Mouse (Mus musculus) cortical plate, adult 2 months (tissue): ENCODE data around the gene Unk. TPM values are rescaled to one million over a fixed set of nuclear protein-coding genes. Genes with fewer than 3 reads are reported as not detected.
A peak's percentile ranks its signal among the peaks of the same experiment; 100 is the strongest.

Source experiments
- H3K27ac ChIP-seq: fragments of 200-500 bp; 2 replicates; pipeline ENCODE4 v1.5.1; 2012; ENCODE audit warnings: low read length, control low read depth, inconsistent platforms; ENCODE audit not compliant: insufficient read depth
- H3K4me1 ChIP-seq: fragments of 200-500 bp; 2 replicates; pipeline ENCODE4 v1.6.1; 2011; ENCODE audit warnings: low read length; ENCODE audit not compliant: control insufficient read depth, insufficient read depth
- H3K4me3 ChIP-seq: fragments of 200-500 bp; 2 replicates; pipeline ENCODE4 v1.5.1; 2011; ENCODE audit warnings: mild to moderate bottlenecking, low read length, control low read depth; ENCODE audit not compliant: insufficient read depth
- CTCF ChIP-seq: fragments of 200-500 bp; IDR thresholded peaks from 2 replicates; pipeline ENCODE4 v1.5.1; 2011; ENCODE audit warnings: mild to moderate bottlenecking, control low read depth, low read length; ENCODE audit not compliant: insufficient read depth; ENCODE audit errors: extremely low read depth
- POLR2A ChIP-seq: fragments of 200-500 bp; IDR thresholded peaks from 2 replicates; pipeline ENCODE4 v1.6.1; 2011; ENCODE audit warnings: mild to moderate bottlenecking, low read length, control low read depth; ENCODE audit not compliant: insufficient read depth; ENCODE audit errors: extremely low read depth
- polyA plus RNA-seq: library from polyadenylated mRNA; depleted of rRNA; stranded (reverse); fragments of >200 nt; gene quantifications from 2 replicates; pipeline ENCODE4 v1.2.3, GENCODE M21; 2012

The Unk gene
- polyA plus RNA-seq, 1 experiment, result 31.1 TPM

- Histone ChIP-seq H3K4me1 (no peaks in the 10 kb centered on the region), H3K4me3 (no peak overlapping the region), H3K27ac (no peak overlapping the region)
- TF ChIP-seq CTCF (no peak), POLR2A (no peak)
Observed at GRCm38 (mm10) chr11:116072608-116073007, 42.5 kb downstream of the Unk start.

- Histone ChIP-seq H3K4me1 (0 out of 2 replicates have a peak, but pooled peaks cover 2% of the 10 kb centered on the region), H3K4me3 (no peak overlapping the region), H3K27ac (no peak overlapping the region)
- TF ChIP-seq CTCF, result no peak
- TF ChIP-seq POLR2A, result no peak
Observed at GRCm38 (mm10) chr11:116074436-116074991, 44.4 kb downstream of the Unk start.

GRCm38 (mm10) chr11:116075539-116076265 lies 45.6 kb downstream of the Unk start:
- Histone ChIP-seq H3K4me1 (0 out of 2 replicates have a peak, but pooled peaks cover 5% of the 10 kb centered on the region), H3K4me3 (no peak overlapping the region), H3K27ac (no peak overlapping the region)
- TF ChIP-seq POLR2A, result no peak
- no peak for TF ChIP-seq CTCF

GRCm38 (mm10) chr11:116076266-116076540 lies 46.1 kb downstream of the Unk start:
- H3K4me3 ChIP-seq, result no peak overlapping the region
- 0 out of 2 replicates have a peak, but pooled peaks cover 5% of the 10 kb centered on the region for H3K4me1 ChIP-seq
- no peak overlapping the region for H3K27ac ChIP-seq
- no peak for TF ChIP-seq POLR2A
- TF ChIP-seq CTCF, result no peak

- Histone ChIP-seq H3K27ac (no peak overlapping the region), H3K4me1 (0 out of 2 replicates have a peak, but pooled peaks cover 5% of the 10 kb centered on the region), H3K4me3 (no peak overlapping the region)
- no peak for TF ChIP-seq CTCF
- TF ChIP-seq POLR2A, result no peak
Observed at GRCm38 (mm10) chr11:116076836-116077235, 46.7 kb downstream of the Unk start.

GRCm38 (mm10) chr11:116077446-116078204 lies 47.5 kb downstream of the Unk start, which contains the start of gene Unc13d:
Gene Unc13d, minus strand, starts transcription at chr11:116077961.
- Histone ChIP-seq H3K4me1 (0 out of 2 replicates have a peak, but pooled peaks cover 5% of the 10 kb centered on the region), H3K27ac (0 out of 2 replicates have a peak within 1 kb of the TSS, but pooled peaks have one; percentile 53), H3K4me3 (no peak within 1 kb of the TSS)
- no peak for TF ChIP-seq CTCF
- no peak for TF ChIP-seq POLR2A

- TF ChIP-seq POLR2A, result no peak
- no peak for TF ChIP-seq CTCF
- no peak overlapping the region for H3K4me3 ChIP-seq
- no peak overlapping the region for H3K27ac ChIP-seq
- 0 out of 2 replicates have a peak, but pooled peaks cover 5% of the 10 kb centered on the region for H3K4me1 ChIP-seq
Observed at GRCm38 (mm10) chr11:116078221-116078620, 48.1 kb downstream of the Unk start.

- Histone ChIP-seq H3K4me1 (0 out of 2 replicates have a peak, but pooled peaks cover 5% of the 10 kb centered on the region), H3K4me3 (no peak overlapping the region), H3K27ac (peak overlapping the region; percentile 53; the same call in 1 of the 2 replicates)
- TF ChIP-seq POLR2A (no peak), CTCF (no peak)
Observed at GRCm38 (mm10) chr11:116078676-116079320, 48.7 kb downstream of the Unk start.

GRCm38 (mm10) chr11:116079511-116079910 lies 49.4 kb downstream of the Unk start:
- Histone ChIP-seq H3K27ac (peak overlapping the region; percentile 53), H3K4me3 (no peak overlapping the region), H3K4me1 (0 out of 2 replicates have a peak, but pooled peaks cover 5% of the 10 kb centered on the region)
- TF ChIP-seq POLR2A, result no peak
- no peak for TF ChIP-seq CTCF

GRCm38 (mm10) chr11:116081081-116081480 lies 51.0 kb downstream of the Unk start:
- TF ChIP-seq POLR2A (no peak), CTCF (peak; percentile 41)
- Histone ChIP-seq H3K27ac (no peak overlapping the region), H3K4me1 (peaks cover 7% of the 10 kb centered on the region), H3K4me3 (no peak overlapping the region)
